Mouse (Mus musculus): ENCODE results near the gene Tmem190.

Tmem190 gene

DNA sequence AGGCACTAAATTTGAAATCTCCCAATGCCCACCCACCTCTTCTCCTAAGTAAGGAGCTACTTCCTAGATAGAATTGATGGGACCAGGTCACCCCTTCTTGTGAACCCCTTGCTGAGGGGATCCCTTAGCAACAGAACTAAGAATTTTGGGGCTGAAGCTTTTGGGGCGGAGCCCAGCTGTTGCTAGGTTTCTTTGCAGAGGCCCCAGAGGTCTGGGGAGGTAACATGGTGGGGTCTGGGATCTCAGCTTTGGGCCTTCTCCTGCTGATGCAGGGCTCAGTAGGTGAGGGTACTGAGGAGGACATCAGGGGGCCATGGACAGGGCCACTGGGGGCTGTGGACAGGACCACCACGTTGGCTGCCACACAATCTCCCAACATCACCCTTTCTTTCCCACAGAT lies at the start of gene Tmem190, which contains the start of gene Il11:
Gene Tmem190, plus strand, starts transcription at position 179 of the 400 bp plus-strand sequence.
Gene Il11, minus strand, starts transcription at position 101 of the 400 bp plus-strand sequence.
- DNase-seq (ENCODE audit: low spot score in 2 of 2), result no peak

GRCm38 (mm10) chr7:4732968-4733392 lies 49.8 kb upstream of the Tmem190 start:
- DNase-seq (ENCODE audit: low spot score in 2 of 2), result no peak

DNA sequence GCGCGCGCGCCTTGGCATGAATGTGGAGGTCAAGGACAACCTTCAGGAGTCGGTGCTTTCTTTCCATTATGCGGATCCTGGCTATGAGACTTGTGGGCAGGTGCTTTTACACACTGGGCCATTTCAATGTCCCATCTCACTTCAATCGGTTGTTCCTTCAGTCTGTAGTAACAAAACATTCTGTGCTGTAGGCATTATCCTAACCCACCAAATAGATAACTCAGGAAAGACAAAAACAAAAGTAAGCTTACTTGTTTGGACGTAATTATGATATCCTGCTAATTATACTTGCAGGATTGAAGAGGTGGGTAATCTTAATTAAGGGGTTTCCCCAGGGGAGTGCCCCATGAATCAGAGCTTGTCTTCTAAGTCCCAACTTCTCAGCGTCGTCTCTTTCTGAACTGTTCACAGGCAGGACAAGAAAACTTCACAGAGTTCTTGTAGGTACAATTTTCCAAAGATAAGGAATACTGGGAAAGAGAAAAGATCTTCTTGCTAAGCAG lies 43.6 kb upstream of the Tmem190 start:
- DNase-seq (ENCODE audit: low spot score in 2 of 2), result no peak

- peak; percentile 93 to 95 for DNase-seq (ENCODE audit: low spot score in 2 of 2)
Measured at GRCm38 (mm10) chr7:4739544-4740275, 43.0 kb upstream of the Tmem190 start, which contains the start of gene Kmt5c. Gene Kmt5c (plus strand): TSS chr7:4740115.

- DNase-seq (ENCODE audit: low spot score in 2 of 2), result no peak
Measured at GRCm38 (mm10) chr7:4740309-4740727, 42.4 kb upstream of the Tmem190 start.

- peak; percentile 76 to 84 for DNase-seq (ENCODE audit: low spot score in 2 of 2)
Measured at GRCm38 (mm10) chr7:4741151-4741550, 41.6 kb upstream of the Tmem190 start.

GRCm38 (mm10) chr7:4741672-4742481 lies 40.9 kb upstream of the Tmem190 start:
- DNase-seq (ENCODE audit: low spot score in 2 of 2), result peak in 1 of 2 experiments; percentile 46

GRCm38 (mm10) chr7:4742482-4742819 lies 40.3 kb upstream of the Tmem190 start:
- DNase-seq (ENCODE audit: low spot score in 2 of 2), result no peak

- DNase-seq (ENCODE audit: low spot score in 2 of 2), result peak in 1 of 2 experiments; percentile 53
Measured at GRCm38 (mm10) chr7:4743354-4743753, 39.4 kb upstream of the Tmem190 start.

GRCm38 (mm10) chr7:4744886-4745285 lies 37.9 kb upstream of the Tmem190 start:
- DNase-seq (ENCODE audit: low spot score in 2 of 2), result no peak

GRCm38 (mm10) chr7:4746326-4746980 lies 36.3 kb upstream of the Tmem190 start:
- no peak for DNase-seq (ENCODE audit: low spot score in 2 of 2)

- DNase-seq (ENCODE audit: low spot score in 2 of 2), result peak; percentile 51 to 70
Measured at GRCm38 (mm10) chr7:4747156-4747899, 35.4 kb upstream of the Tmem190 start.

- DNase-seq (ENCODE audit: low spot score in 2 of 2), result no peak
Measured at GRCm38 (mm10) chr7:4748321-4748720, 34.4 kb upstream of the Tmem190 start.

DNA sequence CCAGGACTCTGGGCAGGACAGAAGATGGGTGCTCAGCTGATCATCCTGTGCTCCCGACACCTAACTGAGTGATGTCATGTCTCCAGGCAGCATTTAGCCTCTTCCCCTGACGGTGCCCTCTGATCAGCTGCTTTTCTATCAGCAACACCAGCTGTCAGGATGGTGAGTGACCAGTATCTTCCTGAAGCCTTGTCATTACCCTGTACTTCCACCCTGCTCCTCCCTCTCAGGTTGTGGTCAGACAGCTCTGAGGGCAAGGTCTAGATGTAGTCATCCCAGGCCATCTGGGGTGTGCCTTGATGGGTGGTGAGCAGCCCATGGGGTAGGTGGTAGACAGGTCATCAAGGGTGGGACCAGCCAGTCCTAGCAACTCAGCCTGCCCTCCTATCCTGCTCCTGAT lies 33.6 kb upstream of the Tmem190 start:
- DNase-seq (ENCODE audit: low spot score in 2 of 2), result no peak

DNA sequence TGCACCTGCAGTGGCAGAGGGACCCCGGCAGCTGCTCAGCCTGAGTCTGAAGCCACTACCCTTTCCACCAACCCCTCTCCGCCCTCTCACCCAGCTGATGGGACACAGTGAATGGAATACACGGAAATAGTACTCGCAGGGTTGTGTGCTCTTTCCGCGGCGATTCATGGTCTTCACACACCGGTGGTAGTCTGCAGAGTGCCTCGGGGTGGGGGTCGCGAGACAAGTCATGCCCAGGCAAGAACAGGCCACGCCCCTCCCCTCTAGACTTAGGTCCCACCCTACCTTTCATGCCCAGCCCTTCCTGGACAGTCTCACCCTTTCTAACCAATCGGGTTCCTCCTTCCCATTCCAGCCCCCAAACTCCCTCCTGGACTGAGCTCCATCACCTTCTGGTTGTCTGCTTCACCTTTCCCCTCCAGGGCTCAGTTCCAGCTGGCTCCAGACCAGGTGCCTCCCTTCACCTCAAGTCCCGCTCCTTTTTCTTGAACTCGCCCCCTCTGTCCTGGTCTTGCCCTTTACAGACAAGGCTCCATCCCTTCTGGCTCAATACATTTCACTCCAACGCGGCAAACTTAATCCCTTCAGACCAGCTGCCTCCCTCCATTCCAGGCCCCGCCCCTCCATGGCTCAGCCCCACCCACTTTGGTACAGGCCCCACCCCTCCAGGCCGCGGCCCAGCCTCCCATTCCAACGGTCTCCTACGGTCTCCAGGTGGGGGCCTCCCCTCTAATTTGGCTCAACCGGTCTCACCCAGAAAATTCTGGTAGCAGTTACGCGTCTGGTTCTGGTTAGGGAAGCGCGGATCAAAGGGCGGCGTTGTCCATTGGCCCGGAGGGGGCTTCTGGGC lies 30.5 kb upstream of the Tmem190 start:
- DNase-seq (ENCODE audit: low spot score in 2 of 2), result peak; percentile 87 to 93

DNA sequence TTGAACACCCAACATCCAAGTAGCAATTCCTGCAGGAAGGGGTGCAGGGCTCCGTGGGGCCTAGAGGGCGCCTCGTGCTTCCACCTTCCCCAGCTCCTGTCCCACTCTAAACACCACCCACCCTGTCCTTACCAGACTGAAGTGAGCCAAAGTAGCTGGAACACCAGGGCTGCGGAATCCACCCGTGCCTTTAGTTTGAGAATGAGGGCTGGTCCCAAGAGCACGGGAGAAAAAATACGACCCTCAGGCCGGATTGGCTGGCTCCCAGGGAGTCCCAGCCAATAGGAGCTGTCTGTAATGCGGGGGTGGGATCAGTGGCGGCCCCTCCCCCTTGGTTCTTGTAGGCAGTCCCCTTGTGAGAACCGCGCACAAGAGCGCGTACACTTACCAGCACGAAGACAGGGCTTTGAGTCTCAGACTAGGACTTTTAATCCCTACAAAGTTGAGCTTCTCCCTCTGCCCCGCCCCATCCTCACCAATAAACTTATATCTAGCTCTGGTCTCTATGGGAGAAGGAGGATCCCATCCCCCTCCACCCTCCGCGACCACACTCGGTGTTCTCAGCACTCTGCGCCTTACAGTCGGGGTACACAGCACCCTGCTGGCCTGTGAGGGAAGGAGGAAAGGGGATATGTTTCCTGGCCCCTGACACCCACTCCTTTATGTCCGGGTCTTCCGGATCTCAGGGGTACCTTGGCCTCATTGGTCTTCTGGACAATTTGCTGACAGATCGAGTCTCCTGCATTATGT lies 29.7 kb upstream of the Tmem190 start, which contains the start of gene Cox6b2:
Gene Cox6b2, minus strand, starts transcription at position 274 of the 750 bp plus-strand sequence.
- peak; percentile 91 for DNase-seq (ENCODE audit: low spot score in 2 of 2)

GRCm38 (mm10) chr7:4759670-4760069 lies 23.1 kb upstream of the Tmem190 start:
- DNase-seq (ENCODE audit: low spot score in 2 of 2), result no peak

DNA sequence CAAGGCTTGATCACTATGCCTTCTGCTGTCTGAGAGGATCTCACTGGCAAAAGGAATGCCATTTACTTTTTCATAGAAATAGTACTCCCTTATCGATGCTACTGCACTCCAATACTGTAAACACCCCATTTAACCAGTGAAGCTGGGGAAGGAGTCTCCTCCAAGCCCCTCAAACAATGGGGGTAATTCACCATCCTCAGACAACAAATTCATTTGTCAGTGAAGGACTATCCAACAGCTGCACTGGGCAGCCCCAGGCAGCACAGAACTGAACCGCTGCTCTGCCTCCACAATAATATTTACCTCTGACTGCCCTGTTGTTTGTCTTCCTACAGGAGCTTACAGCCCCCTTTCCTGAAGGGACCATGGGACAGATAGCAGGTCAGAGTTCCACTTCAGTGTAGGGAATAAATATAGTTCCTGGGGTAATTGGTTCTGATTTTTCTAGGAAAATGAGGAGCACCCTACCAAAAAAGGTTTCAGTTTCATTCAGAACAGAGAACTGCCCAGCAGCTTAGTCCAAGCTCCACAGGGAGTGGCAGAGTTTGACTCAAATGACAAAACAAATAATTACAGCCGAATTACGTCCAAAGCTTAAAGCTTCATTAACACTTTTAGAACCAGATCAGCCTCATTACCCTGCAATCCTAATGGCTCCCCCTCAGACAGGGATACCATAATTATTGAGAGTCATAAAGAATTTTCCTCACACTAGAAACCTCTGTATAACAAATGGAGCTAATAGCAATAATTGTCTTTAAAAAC lies 17.6 kb upstream of the Tmem190 start:
- DNase-seq (ENCODE audit: low spot score in 2 of 2), result no peak

- no peak for DNase-seq (ENCODE audit: low spot score in 2 of 2)
Measured at GRCm38 (mm10) chr7:4771202-4771601, 11.5 kb upstream of the Tmem190 start, which contains the start of gene Fam71e2. Gene Fam71e2 (minus strand): TSS chr7:4771302.

All from spleen, postnatal 4 days (tissue).